Mouse (Mus musculus): ENCODE measurements around the gene Ascc3. TPM values are rescaled to one million over a fixed set of nuclear protein-coding genes. Genes with fewer than 3 reads are reported as not detected.

Gene Ascc3
- total and polyA plus RNA-seq, 3 experiments = 16.2 to 29.1 (median 26.0) TPM

- Histone ChIP-seq H3K79me2 (replicated peaks; ENCODE audit: control insufficient read depth, extremely low read depth, insufficient read depth, poor library complexity, severe bottlenecking) (no peaks in the 10 kb centered on the region), H3K9ac (ENCODE audit: insufficient read depth, low read depth) (no peak overlapping the region), H3K36me3 (replicated peaks in 1 of 2; ENCODE audit: control insufficient read depth in 1 of 2, insufficient read depth in 1 of 2, low read length in 1 of 2) (peaks cover 4 to 10% of the 10 kb centered on the region in 2 experiments), H3K4me1 (ENCODE audit: control insufficient read depth in 1 of 2, insufficient read depth in 2 of 2) (no peaks in the 10 kb centered on the region), H3K4me2 (ENCODE audit: insufficient read depth, low read depth, poor library complexity, severe bottlenecking) (no peak overlapping the region), H3K4me3 (replicated peaks in 1 of 3; ENCODE audit: low read depth in 2 of 3, low read length in 2 of 3, poor library complexity in 1 of 3) (no peak overlapping the region), H3K9me3 (replicated peaks; ENCODE audit: low read length) (no peaks in the 10 kb centered on the region), H3K27ac (ENCODE audit: insufficient read depth, low read depth) (no peak overlapping the region), H3K27me3 (replicated peaks) (no peaks in the 10 kb centered on the region)
- TF ChIP-seq ELF1 (IDR thresholded peaks at IDR 0.05; ENCODE audit: low read depth, low read length) (no peak), CHD2 (IDR thresholded peaks at IDR 0.05; ENCODE audit: low read length) (no peak), PAX5 (IDR thresholded peaks at IDR 0.05; ENCODE audit: low read length) (no peak), NELFE (IDR thresholded peaks at IDR 0.05; ENCODE audit: low read depth, low read length) (no peak), MAFK (IDR thresholded peaks at IDR 0.05; ENCODE audit: insufficient replicate concordance, low read length) (no peak), ZNF384 (IDR thresholded peaks at IDR 0.05; ENCODE audit: low read depth, low read length) (no peak)
- no peak for DNase-seq (ENCODE audit: extremely low read depth)
- dilution Hi-C loops (cut with MboI; ENCODE audit: extremely low pct_ligation_motif_present, extremely low pct_unique_long_range_greater_than_20kb, low sequenced_read_pairs) (no loop called here), in situ Hi-C loops (cut with MboI; ENCODE audit: low pct_ligation_motif_present, low pct_unique_long_range_greater_than_20kb, low sequenced_read_pairs) (no loop called here)
These were observed 47.1 kb downstream of the Ascc3 start for GRCm38 (mm10) chr10:50639607-50640006.

GRCm38 (mm10) chr10:50650612-50651011 is 58.1 kb downstream of the Ascc3 start:
- no peak for DNase-seq (ENCODE audit: extremely low read depth)
- Histone ChIP-seq H3K4me3 (replicated peaks in 1 of 3; ENCODE audit: low read depth in 2 of 3, low read length in 2 of 3, poor library complexity in 1 of 3) (no peak overlapping the region), H3K9ac (ENCODE audit: insufficient read depth, low read depth) (no peak overlapping the region), H3K27ac (ENCODE audit: insufficient read depth, low read depth) (no peak overlapping the region), H3K4me1 (ENCODE audit: control insufficient read depth in 1 of 2, insufficient read depth in 2 of 2) (no peaks in the 10 kb centered on the region), H3K9me3 (replicated peaks; ENCODE audit: low read length) (no peaks in the 10 kb centered on the region), H3K27me3 (replicated peaks) (no peaks in the 10 kb centered on the region), H3K79me2 (replicated peaks; ENCODE audit: control insufficient read depth, extremely low read depth, insufficient read depth, poor library complexity, severe bottlenecking) (no peaks in the 10 kb centered on the region), H3K36me3 (replicated peaks in 1 of 2; ENCODE audit: control insufficient read depth in 1 of 2, insufficient read depth in 1 of 2, low read length in 1 of 2) (peaks cover 13 to 39% of the 10 kb centered on the region in 2 experiments), H3K4me2 (ENCODE audit: insufficient read depth, low read depth, poor library complexity, severe bottlenecking) (no peak overlapping the region)
- dilution Hi-C loops (cut with MboI; ENCODE audit: extremely low pct_ligation_motif_present, extremely low pct_unique_long_range_greater_than_20kb, low sequenced_read_pairs) (no loop called here), in situ Hi-C loops (cut with MboI; ENCODE audit: low pct_ligation_motif_present, low pct_unique_long_range_greater_than_20kb, low sequenced_read_pairs) (no loop called here)
- TF ChIP-seq MAZ (IDR thresholded peaks at IDR 0.05; ENCODE audit: low read depth, low read length) (no peak), BHLHE40 (IDR thresholded peaks at IDR 0.05; ENCODE audit: low read depth, low read length) (no peak)

GRCm38 (mm10) chr10:50653551-50653950 is 61.1 kb downstream of the Ascc3 start:
- Histone ChIP-seq H3K4me3 (replicated peaks in 1 of 3; ENCODE audit: low read depth in 2 of 3, low read length in 2 of 3, poor library complexity in 1 of 3) (no peak overlapping the region), H3K79me2 (replicated peaks; ENCODE audit: control insufficient read depth, extremely low read depth, insufficient read depth, poor library complexity, severe bottlenecking) (no peaks in the 10 kb centered on the region), H3K9me3 (replicated peaks; ENCODE audit: low read length) (no peaks in the 10 kb centered on the region), H3K4me2 (ENCODE audit: insufficient read depth, low read depth, poor library complexity, severe bottlenecking) (no peak overlapping the region), H3K27me3 (replicated peaks) (no peaks in the 10 kb centered on the region), H3K36me3 (replicated peaks in 1 of 2; ENCODE audit: control insufficient read depth in 1 of 2, insufficient read depth in 1 of 2, low read length in 1 of 2) (peaks cover 13 to 30% of the 10 kb centered on the region in 2 experiments), H3K27ac (ENCODE audit: insufficient read depth, low read depth) (no peak overlapping the region), H3K4me1 (ENCODE audit: control insufficient read depth in 1 of 2, insufficient read depth in 2 of 2) (no peaks in the 10 kb centered on the region), H3K9ac (ENCODE audit: insufficient read depth, low read depth) (no peak overlapping the region)
- in situ Hi-C loops (cut with MboI; ENCODE audit: low pct_ligation_motif_present, low pct_unique_long_range_greater_than_20kb, low sequenced_read_pairs) (no loop called here), dilution Hi-C loops (cut with MboI; ENCODE audit: extremely low pct_ligation_motif_present, extremely low pct_unique_long_range_greater_than_20kb, low sequenced_read_pairs) (no loop called here)
- DNase-seq (ENCODE audit: extremely low read depth) = no peak
- TF ChIP-seq SIN3A (IDR thresholded peaks at IDR 0.05; ENCODE audit: low read length) (no peak), UBTF (IDR thresholded peaks at IDR 0.05; ENCODE audit: low read depth, low read length) (no peak), PAX5 (IDR thresholded peaks at IDR 0.05; ENCODE audit: low read length) (no peak), MYC (IDR thresholded peaks at IDR 0.05; ENCODE audit: low read depth, low read length) (no peak), CHD1 (IDR thresholded peaks at IDR 0.05; ENCODE audit: low read depth, low read length) (no peak), GABPA (IDR thresholded peaks at IDR 0.05; ENCODE audit: insufficient replicate concordance, low read depth, low read length) (no peak), E2F4 (IDR thresholded peaks at IDR 0.05; ENCODE audit: insufficient replicate concordance, low read depth, low read length) (no peak), POLR2AphosphoS2 (IDR thresholded peaks at IDR 0.05; ENCODE audit: low read depth, low read length) (no peak), USF2 (conservative IDR thresholded peaks at IDR 0.05; ENCODE audit: low read depth, low read length) (no peak), JUND (conservative IDR thresholded peaks at IDR 0.05; ENCODE audit: low read depth, low read length) (no peak), ELF1 (IDR thresholded peaks at IDR 0.05; ENCODE audit: low read depth, low read length) (no peak), TCF12 (IDR thresholded peaks at IDR 0.05; ENCODE audit: low read depth, low read length) (no peak), NRF1 (IDR thresholded peaks at IDR 0.05; ENCODE audit: low read depth, low read length) (no peak), SMC3 (IDR thresholded peaks at IDR 0.05; ENCODE audit: low read depth, low read length) (no peak), JUN (IDR thresholded peaks at IDR 0.05; ENCODE audit: insufficient read depth, low read depth, low read length) (no peak), ETS1 (conservative IDR thresholded peaks at IDR 0.05; ENCODE audit: low read depth, low read length) (no peak), ZMIZ1 (IDR thresholded peaks at IDR 0.05; ENCODE audit: low read depth, low read length) (no peak), KAT2A (IDR thresholded peaks at IDR 0.05; ENCODE audit: insufficient replicate concordance, low read length) (no peak)

Data from CH12.LX (cell line).